Mouse (Mus musculus): Measurements from ENCODE around the gene Coq9. TPM values are rescaled to one million over a fixed set of nuclear protein-coding genes. Genes with fewer than 3 reads are reported as not detected.

Gene Coq9
- polyA plus RNA-seq, 1 experiment from 2014 or later, result 57.2 TPM

- Histone ChIP-seq H3K4me3 (no peak overlapping the region), H3K9me3 (no peaks in the 10 kb centered on the region), H3K4me1 (peaks cover 4% of the 10 kb centered on the region; the same call in 1 of the 2 replicates), H3K27ac (replicated peaks) (no peak overlapping the region), H3K9ac (replicated peaks) (no peak overlapping the region), H3K27me3 (no peaks in the 10 kb centered on the region), H3K4me2 (replicated peaks) (no peak overlapping the region), H3K36me3 (no peaks in the 10 kb centered on the region)
- ATAC-seq (replicated peaks), result no peak
- WGBS, result 81% methylated on average over 6 of the region's 6 CpGs
These were observed 29.7 kb upstream of the Coq9 start for GRCm38 (mm10) chr8:94808372-94808771.

GRCm38 (mm10) chr8:94810153-94810552, 28.0 kb upstream of the Coq9 start, which contains the start of gene Ccl17:
Gene Ccl17 (plus strand): TSS chr8:94810453.
- Histone ChIP-seq H3K4me1 (peaks cover 4% of the 10 kb centered on the region; the same call in 1 of the 2 replicates), H3K9me3 (no peaks in the 10 kb centered on the region), H3K36me3 (no peaks in the 10 kb centered on the region), H3K4me2 (replicated peaks) (no peak within 1 kb of the TSS), H3K4me3 (no peak within 1 kb of the TSS), H3K27ac (replicated peaks) (no peak within 1 kb of the TSS), H3K27me3 (no peaks in the 10 kb centered on the region), H3K9ac (replicated peaks) (no peak within 1 kb of the TSS)
- WGBS, result 76% methylated on average over 3 of the region's 3 CpGs
- no peak for ATAC-seq (replicated peaks)

DNA sequence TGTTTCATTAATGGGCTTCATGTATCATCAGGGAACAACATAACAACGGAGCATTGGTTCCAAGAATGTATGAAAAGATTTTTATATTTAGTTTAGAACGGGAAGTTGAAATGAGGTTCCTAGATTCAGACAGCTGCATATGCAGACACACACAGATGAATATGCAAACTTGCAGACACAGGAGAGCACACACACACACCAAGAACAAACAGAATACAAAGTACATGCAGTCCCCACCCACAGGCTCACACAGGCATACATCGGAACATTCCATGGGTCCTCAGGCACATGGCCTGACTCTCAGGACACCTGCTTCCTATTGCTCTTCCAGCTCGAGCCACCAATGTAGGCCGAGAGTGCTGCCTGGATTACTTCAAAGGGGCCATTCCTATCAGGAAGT, 27.3 kb upstream of the Coq9 start:
- H3K4me3 ChIP-seq, result no peak overlapping the region
- 81% methylated on average over 5 of the region's 5 CpGs for WGBS
- H3K9me3 ChIP-seq, result no peaks in the 10 kb centered on the region
- H3K27ac ChIP-seq (replicated peaks), result no peak overlapping the region
- peaks cover 4% of the 10 kb centered on the region; the same call in 1 of the 2 replicates for H3K4me1 ChIP-seq
- no peak for ATAC-seq (replicated peaks)
- no peak overlapping the region for H3K9ac ChIP-seq (replicated peaks)
- no peaks in the 10 kb centered on the region for H3K36me3 ChIP-seq
- no peaks in the 10 kb centered on the region for H3K27me3 ChIP-seq
- no peak overlapping the region for H3K4me2 ChIP-seq (replicated peaks)

DNA sequence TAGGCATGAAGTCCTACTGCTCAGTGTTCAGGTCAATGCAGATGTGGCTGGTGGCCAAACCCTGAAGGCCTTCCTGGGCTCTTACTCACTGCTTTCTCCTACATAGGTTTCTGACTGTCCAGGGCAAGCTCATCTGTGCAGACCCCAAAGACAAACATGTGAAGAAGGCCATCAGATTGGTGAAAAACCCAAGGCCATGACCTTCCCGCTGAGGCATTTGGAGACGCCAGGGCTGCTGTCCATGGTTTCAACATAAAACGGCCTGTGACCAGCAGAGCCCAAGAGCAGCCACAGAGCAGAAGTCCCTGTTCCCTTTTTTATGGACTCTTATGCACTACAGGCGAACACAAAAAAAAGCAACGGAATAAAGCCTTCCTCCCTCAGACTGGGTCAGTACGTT, 26.5 kb upstream of the Coq9 start:
- no peaks in the 10 kb centered on the region for H3K9me3 ChIP-seq
- no peak overlapping the region for H3K4me2 ChIP-seq (replicated peaks)
- ATAC-seq (replicated peaks), result no peak
- H3K9ac ChIP-seq (replicated peaks), result no peak overlapping the region
- 81% methylated on average over 6 of the region's 6 CpGs for WGBS
- no peak overlapping the region for H3K4me3 ChIP-seq
- H3K36me3 ChIP-seq, result no peaks in the 10 kb centered on the region
- H3K27me3 ChIP-seq, result no peaks in the 10 kb centered on the region
- no peak overlapping the region for H3K27ac ChIP-seq (replicated peaks)
- H3K4me1 ChIP-seq, result peaks cover 4% of the 10 kb centered on the region; the same call in 1 of the 2 replicates

- Histone ChIP-seq H3K36me3 (no peaks in the 10 kb centered on the region), H3K4me2 (replicated peaks) (peak overlapping the region; percentile 32), H3K4me1 (peaks cover 4% of the 10 kb centered on the region; the same call in 1 of the 2 replicates), H3K9me3 (no peaks in the 10 kb centered on the region), H3K27me3 (no peaks in the 10 kb centered on the region), H3K4me3 (peak overlapping the region; percentile 15; the same call in 1 of the 2 replicates), H3K27ac (replicated peaks) (peak overlapping the region; percentile 51), H3K9ac (replicated peaks) (peak overlapping the region; percentile 34)
- 27% methylated on average over 6 of the region's 6 CpGs for WGBS
- ATAC-seq (replicated peaks), result peak; percentile 72
These were observed 25.4 kb upstream of the Coq9 start for GRCm38 (mm10) chr8:94812645-94813098.

DNA sequence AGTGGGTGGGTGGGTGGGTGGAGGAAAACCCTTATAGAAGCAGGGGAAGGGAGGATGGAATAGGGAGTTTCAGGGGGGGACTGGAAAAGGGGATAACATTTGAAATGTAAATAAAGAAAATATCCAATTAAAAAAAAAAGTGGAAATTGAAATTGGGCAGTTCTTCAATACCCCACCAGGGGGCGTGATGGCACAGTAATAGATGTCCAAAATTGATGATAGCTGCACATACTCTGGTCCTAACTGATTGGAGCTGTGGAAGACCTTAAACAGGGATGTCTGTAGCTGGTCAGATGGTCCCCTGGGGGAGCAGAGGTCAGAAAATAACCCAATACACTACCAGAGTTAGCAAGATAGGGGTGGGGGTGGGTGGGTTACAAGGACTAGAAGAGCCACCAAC, 23.6 kb upstream of the Coq9 start:
- no peak overlapping the region for H3K27ac ChIP-seq (replicated peaks)
- no peaks in the 10 kb centered on the region for H3K9me3 ChIP-seq
- no peaks in the 10 kb centered on the region for H3K36me3 ChIP-seq
- no peak overlapping the region for H3K4me3 ChIP-seq
- H3K4me1 ChIP-seq, result peaks cover 4% of the 10 kb centered on the region; the same call in 1 of the 2 replicates
- 0% methylated on average over 1 of the region's 1 CpGs for WGBS
- no peaks in the 10 kb centered on the region for H3K27me3 ChIP-seq
- no peak overlapping the region for H3K4me2 ChIP-seq (replicated peaks)
- no peak for ATAC-seq (replicated peaks)
- no peak overlapping the region for H3K9ac ChIP-seq (replicated peaks)

GRCm38 (mm10) chr8:94817933-94818332, 20.2 kb upstream of the Coq9 start:
- H3K27ac ChIP-seq (replicated peaks), result no peak overlapping the region
- no peak overlapping the region for H3K9ac ChIP-seq (replicated peaks)
- no peaks in the 10 kb centered on the region for H3K27me3 ChIP-seq
- no peaks in the 10 kb centered on the region for H3K4me1 ChIP-seq
- no peak overlapping the region for H3K4me3 ChIP-seq
- 90% methylated on average over 11 of the region's 11 CpGs for WGBS
- ATAC-seq (replicated peaks), result no peak
- peaks cover 28% of the 10 kb centered on the region for H3K36me3 ChIP-seq
- H3K4me2 ChIP-seq (replicated peaks), result no peak overlapping the region
- H3K9me3 ChIP-seq, result no peaks in the 10 kb centered on the region

DNA sequence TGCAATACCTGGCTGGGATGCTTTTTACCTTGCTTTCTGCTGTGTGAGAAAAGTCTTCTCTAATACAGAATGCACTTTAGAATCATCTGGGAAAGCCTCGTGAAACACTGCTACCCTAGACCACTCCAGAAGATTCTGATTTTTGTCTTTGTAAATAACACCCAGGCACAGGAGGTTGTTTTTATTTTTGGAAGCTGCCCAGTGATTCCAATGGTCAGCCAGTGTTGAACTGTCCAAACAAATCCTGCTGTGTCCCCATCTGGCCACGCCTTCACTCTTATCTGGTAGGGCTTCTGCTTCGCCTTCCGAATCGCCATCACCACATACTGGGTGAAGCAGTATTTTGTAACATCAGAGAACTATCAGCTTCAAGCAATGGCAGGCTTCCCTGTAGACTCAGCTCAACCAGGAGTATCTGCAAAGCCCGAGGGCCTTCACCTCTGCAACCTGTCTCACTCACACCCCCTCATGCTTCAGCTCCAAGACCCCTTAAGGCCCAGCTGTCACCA, 18.4 kb upstream of the Coq9 start:
- Histone ChIP-seq H3K27me3 (no peaks in the 10 kb centered on the region), H3K4me1 (no peaks in the 10 kb centered on the region), H3K9me3 (no peaks in the 10 kb centered on the region), H3K4me3 (no peak overlapping the region), H3K9ac (replicated peaks) (no peak overlapping the region), H3K36me3 (peaks cover 44% of the 10 kb centered on the region), H3K4me2 (replicated peaks) (no peak overlapping the region), H3K27ac (replicated peaks) (no peak overlapping the region)
- no peak for ATAC-seq (replicated peaks)
- 92% methylated on average over 6 of the region's 6 CpGs for WGBS

GRCm38 (mm10) chr8:94820553-94820952, 17.6 kb upstream of the Coq9 start:
- Histone ChIP-seq H3K4me2 (replicated peaks) (no peak overlapping the region), H3K9ac (replicated peaks) (no peak overlapping the region), H3K4me3 (no peak overlapping the region), H3K4me1 (no peaks in the 10 kb centered on the region), H3K27ac (replicated peaks) (no peak overlapping the region), H3K27me3 (no peaks in the 10 kb centered on the region), H3K9me3 (no peaks in the 10 kb centered on the region), H3K36me3 (peaks cover 50% of the 10 kb centered on the region)
- no peak for ATAC-seq (replicated peaks)
- WGBS, result 85% methylated on average over 7 of the region's 7 CpGs

DNA sequence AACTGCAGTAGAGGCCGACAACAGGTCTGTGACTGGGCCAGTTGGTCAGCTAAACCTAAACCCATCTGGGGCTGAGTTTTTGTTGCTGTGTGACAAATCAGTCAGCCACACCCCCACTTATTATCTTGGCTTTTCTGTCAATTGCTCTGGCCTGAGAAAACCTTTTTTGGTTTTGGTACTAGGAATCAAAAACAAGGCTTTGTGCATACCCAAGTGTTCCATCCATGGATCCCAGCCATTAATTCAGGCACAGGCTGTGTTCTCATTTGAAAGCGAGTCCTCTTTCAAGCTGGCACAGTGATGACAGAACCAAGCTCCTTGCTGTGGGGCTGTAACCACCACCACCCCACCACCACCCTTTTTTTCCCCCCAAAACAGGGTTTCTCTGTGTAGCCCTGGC, 16.7 kb upstream of the Coq9 start:
- Histone ChIP-seq H3K4me3 (no peak overlapping the region), H3K4me2 (replicated peaks) (no peak overlapping the region)
- 84% methylated on average over 2 of the region's 2 CpGs for WGBS

GRCm38 (mm10) chr8:94822637-94823560, 15.2 kb upstream of the Coq9 start:
- H3K9me3 ChIP-seq, result no peaks in the 10 kb centered on the region
- 79% methylated on average over 23 of the region's 23 CpGs for WGBS
- H3K4me2 ChIP-seq (replicated peaks), result no peak overlapping the region
- peak; percentile 38; the same call in 1 of the 2 replicates for ATAC-seq (replicated peaks)
- H3K4me1 ChIP-seq, result no peaks in the 10 kb centered on the region
- H3K27me3 ChIP-seq, result no peaks in the 10 kb centered on the region
- no peak overlapping the region for H3K27ac ChIP-seq (replicated peaks)
- peaks cover 64% of the 10 kb centered on the region for H3K36me3 ChIP-seq
- H3K9ac ChIP-seq (replicated peaks), result no peak overlapping the region
- no peak overlapping the region for H3K4me3 ChIP-seq

More for the DNA sequence above, 16.7 kb upstream of the Coq9 start:
- no peaks in the 10 kb centered on the region for H3K9me3 ChIP-seq
- no peak overlapping the region for H3K27ac ChIP-seq (replicated peaks)
- H3K36me3 ChIP-seq, result peaks cover 57% of the 10 kb centered on the region
- H3K4me1 ChIP-seq, result no peaks in the 10 kb centered on the region
- no peaks in the 10 kb centered on the region for H3K27me3 ChIP-seq
- ATAC-seq (replicated peaks), result no peak
- H3K9ac ChIP-seq (replicated peaks), result no peak overlapping the region

GRCm38 (mm10) chr8:94825170-94825569, 13.0 kb upstream of the Coq9 start:
- ATAC-seq (replicated peaks), result no peak
- Histone ChIP-seq H3K27me3 (no peaks in the 10 kb centered on the region), H3K9ac (replicated peaks) (no peak overlapping the region), H3K9me3 (no peaks in the 10 kb centered on the region), H3K4me1 (no peaks in the 10 kb centered on the region), H3K4me2 (replicated peaks) (no peak overlapping the region), H3K4me3 (no peak overlapping the region), H3K36me3 (peaks cover 75% of the 10 kb centered on the region), H3K27ac (replicated peaks) (no peak overlapping the region)
- 79% methylated on average over 6 of the region's 6 CpGs for WGBS

All from forebrain, embryonic 15.5 days (tissue).